Mouse (Mus musculus) urinary bladder, postnatal 0 days (tissue): ENCODE results near the gene Doxl2. TPM values are rescaled to one million over a fixed set of nuclear protein-coding genes. Genes with fewer than 3 reads are reported as not detected.

ENCODE experiments used
- polyA plus RNA-seq: library from polyadenylated mRNA; unstranded; fragments of >200 nt; fragmentation: Nextera tagmentation; extraction: Ambion mirVana; gene quantifications from 2 replicates; pipeline ENCODE4 v1.2.1, GENCODE M21; 2015

The Doxl2 gene
- not detected in 2 replicates for polyA plus RNA-seq

DNA sequence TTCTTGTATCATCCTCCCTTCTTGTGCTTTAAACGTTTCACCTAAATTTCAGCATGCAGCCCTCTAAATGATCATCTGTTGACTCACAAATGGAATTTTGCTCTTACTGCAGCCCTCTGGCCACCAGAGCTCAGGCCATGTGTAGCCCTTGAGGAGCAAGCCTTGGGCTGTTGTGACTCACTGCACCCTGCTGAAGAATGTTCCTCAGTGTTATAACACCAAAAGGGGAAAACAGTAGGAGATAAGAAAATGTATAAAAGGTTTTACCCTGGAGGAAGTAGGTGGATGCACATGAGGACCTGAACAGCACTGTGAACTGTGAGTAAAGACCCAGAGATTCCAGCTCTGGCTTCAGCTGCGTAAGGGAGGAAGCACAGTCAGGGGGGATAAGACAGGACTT is at the start of gene Doxl2:
TSS of gene Doxl2 (plus strand) at position 301 of the 400 bp plus-strand sequence.

GRCm38 (mm10) chr6:48929595-48929994 is 45.2 kb upstream of the Doxl2 start, which contains the start of gene 1600015I10Rik:
1600015I10Rik (plus strand) TSS chr6:48929895.

GRCm38 (mm10) chr6:48986444-48986990 is 11.8 kb downstream of the Doxl2 start, which contains the start of gene Svs1:
Svs1 (plus strand) TSS chr6:48986861.

Other genes with a start within 250 kb of the Doxl2 start
- 4.1 and 5.8 TPM in 2 replicates for gene Gimap1, start 235.9 kb upstream of the Doxl2 start, polyA plus RNA-seq
- 3.7 and 5.1 TPM in 2 replicates for gene Gimap5, start 228.8 kb upstream of the Doxl2 start, polyA plus RNA-seq
- gene Gimap3, start 204.1 kb upstream of the Doxl2 start, polyA plus RNA-seq = 0.10 TPM in 1 of 2 replicates, not detected in the other
- 108 and 134 TPM in 2 replicates for gene Tmem176a, start 134.0 kb upstream of the Doxl2 start, polyA plus RNA-seq
- 257 and 312 TPM in 2 replicates for gene Tmem176b, start 133.5 kb upstream of the Doxl2 start, polyA plus RNA-seq
- gene Aoc1, start 102.1 kb upstream of the Doxl2 start, polyA plus RNA-seq = 0.33 and 0.47 TPM in 2 replicates
- gene 1600015I10Rik, start 45.1 kb upstream of the Doxl2 start, polyA plus RNA-seq = not detected in 2 replicates
- not detected in 2 replicates for gene Svs1, start 11.9 kb downstream of the Doxl2 start, polyA plus RNA-seq
- 5.6 and 6.9 TPM in 2 replicates for gene Gpnmb, start 61.6 kb downstream of the Doxl2 start, polyA plus RNA-seq
- 69.9 and 71.4 TPM in 2 replicates for gene Malsu1, start 98.8 kb downstream of the Doxl2 start, polyA plus RNA-seq
- 29.3 and 33.9 TPM in 2 replicates for gene Igf2bp3, start 240.0 kb downstream of the Doxl2 start, polyA plus RNA-seq